Mouse (Mus musculus): ENCODE results near the gene Ccdc162. TPM values are rescaled to one million over a fixed set of nuclear protein-coding genes. Genes with fewer than 3 reads are reported as not detected.
"Not testable (repeated sequence)": the region's sequence is repeated elsewhere in the genome, so short reads cannot be mapped to it uniquely, and the experiment has no call there.

Ccdc162 gene
- total and polyA plus RNA-seq, 2 experiments from 2014 or later, result 0.64 to 2.4 TPM

DNA sequence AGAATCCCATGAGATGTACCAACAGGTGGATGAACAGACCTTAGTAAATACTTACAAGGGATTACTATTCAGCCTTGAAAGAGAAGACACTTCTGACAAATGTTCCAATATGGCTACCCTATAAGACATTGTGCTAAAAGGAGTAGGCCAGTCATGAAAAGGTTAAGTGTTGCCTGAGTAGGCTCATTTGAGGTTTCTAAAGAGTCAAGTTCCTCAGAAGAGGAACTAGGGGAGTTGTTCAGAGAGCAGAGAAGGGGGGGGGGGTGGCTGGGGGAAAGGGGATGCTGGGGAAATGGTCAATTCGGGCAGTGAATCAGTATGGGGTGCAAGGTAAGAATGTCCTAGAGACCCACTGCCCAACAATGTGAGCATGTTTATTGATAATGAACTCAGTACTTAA lies 50.9 kb downstream of the Ccdc162 start:
- Histone ChIP-seq H3K4me3 (ENCODE audit: low read depth, low read length) (no peak overlapping the region), H3K36me3 (ENCODE audit: insufficient read depth, low read length) (no peaks in the 10 kb centered on the region), H3K27me3 (ENCODE audit: insufficient read depth, low read length) (no peaks in the 10 kb centered on the region), H3K4me1 (ENCODE audit: insufficient read depth, low read length) (no peaks in the 10 kb centered on the region), H3K27ac (ENCODE audit: low read depth, low read length) (no peak overlapping the region), H3K9me3 (ENCODE audit: low read length) (no peaks in the 10 kb centered on the region), H3K4me2 (ENCODE audit: low read depth, low read length, poor library complexity, severe bottlenecking) (no peak overlapping the region), H3K9ac (replicated peaks; ENCODE audit: low read length, poor library complexity, severe bottlenecking) (no peak overlapping the region)
- no peak for ATAC-seq (ENCODE audit: low FRiP score)
- TF ChIP-seq CTCF (IDR thresholded peaks at IDR 0.05), result no peak
- WGBS, result 94% methylated on average over 1 of the region's 1 CpGs
- DNase-seq (ENCODE audit: low spot score), result no peak

DNA sequence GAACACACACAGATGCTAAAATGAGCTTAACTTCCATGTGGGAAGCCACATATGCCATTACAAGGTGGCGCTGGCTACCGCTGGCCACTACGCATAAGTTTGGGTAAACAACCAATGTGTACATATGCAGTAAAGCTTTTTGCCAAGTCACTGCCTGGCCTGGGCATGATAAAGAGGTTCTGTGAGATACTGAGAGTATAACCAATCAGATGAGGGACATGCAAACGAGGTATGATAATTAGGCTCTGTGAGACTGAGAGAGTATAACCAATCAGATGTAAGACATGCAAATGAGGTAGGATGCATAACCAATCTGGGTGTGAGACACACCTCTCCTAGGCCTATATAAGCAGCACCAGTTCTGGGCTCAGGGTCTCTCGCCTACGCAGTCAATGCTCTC lies 56.8 kb downstream of the Ccdc162 start:
- not testable (repeated sequence) for H3K36me3 ChIP-seq (ENCODE audit: insufficient read depth, low read length); H3K9ac ChIP-seq (replicated peaks; ENCODE audit: low read length, poor library complexity, severe bottlenecking); H3K4me1 ChIP-seq (ENCODE audit: insufficient read depth, low read length); H3K27ac ChIP-seq (ENCODE audit: low read depth, low read length); DNase-seq (ENCODE audit: low spot score); H3K4me2 ChIP-seq (ENCODE audit: low read depth, low read length, poor library complexity, severe bottlenecking); H3K9me3 ChIP-seq (ENCODE audit: low read length); H3K4me3 ChIP-seq (ENCODE audit: low read depth, low read length); H3K27me3 ChIP-seq (ENCODE audit: insufficient read depth, low read length); ATAC-seq (ENCODE audit: low FRiP score)
- WGBS, result 92% methylated on average over 6 of the region's 6 CpGs

DNA sequence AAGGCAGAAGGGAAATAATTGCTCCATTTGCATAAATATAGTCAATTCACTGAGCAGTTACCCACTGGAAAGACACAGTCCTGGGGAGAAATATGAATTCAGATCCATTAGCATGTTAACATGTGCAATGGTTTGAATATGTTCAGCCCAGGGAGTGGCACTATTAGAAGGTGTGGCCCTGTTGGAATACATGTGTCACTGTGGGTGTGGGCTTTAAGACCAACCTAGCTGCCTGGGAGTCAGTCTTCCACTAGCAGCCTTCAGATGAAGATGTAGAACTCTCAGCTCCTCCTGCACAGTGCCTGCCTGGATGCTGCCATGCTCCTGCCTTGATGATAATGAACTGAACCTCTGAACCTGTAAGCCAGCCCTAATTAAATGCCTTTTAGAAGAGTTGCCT lies 60.8 kb downstream of the Ccdc162 start:
- H3K27ac ChIP-seq (ENCODE audit: low read depth, low read length); DNase-seq (ENCODE audit: low spot score); H3K4me3 ChIP-seq (ENCODE audit: low read depth, low read length); H3K9me3 ChIP-seq (ENCODE audit: low read length); H3K9ac ChIP-seq (replicated peaks; ENCODE audit: low read length, poor library complexity, severe bottlenecking); H3K4me2 ChIP-seq (ENCODE audit: low read depth, low read length, poor library complexity, severe bottlenecking); H3K36me3 ChIP-seq (ENCODE audit: insufficient read depth, low read length); H3K4me1 ChIP-seq (ENCODE audit: insufficient read depth, low read length); H3K27me3 ChIP-seq (ENCODE audit: insufficient read depth, low read length); ATAC-seq (ENCODE audit: low FRiP score): not testable (repeated sequence)

DNA sequence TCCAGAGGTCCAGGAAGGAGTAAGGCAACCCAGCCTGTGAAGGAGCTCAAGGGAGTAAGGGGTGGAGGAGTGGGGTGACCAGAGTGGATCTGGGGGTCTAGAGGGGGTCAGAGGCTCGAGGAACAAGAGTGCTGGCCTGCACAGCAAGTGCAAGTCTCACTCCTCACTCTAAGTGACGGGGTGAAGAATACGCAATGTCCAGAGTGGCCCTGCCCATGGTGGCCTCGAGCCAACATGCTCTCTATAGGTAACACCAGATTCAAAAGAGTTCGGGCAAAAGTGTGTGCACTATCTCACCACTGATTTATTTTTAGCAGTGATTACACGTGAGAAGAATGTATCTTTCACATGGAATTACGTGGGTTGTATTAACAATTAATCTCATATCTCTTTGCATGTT lies 63.4 kb downstream of the Ccdc162 start:
- TF ChIP-seq CTCF (IDR thresholded peaks at IDR 0.05), result no peak

DNA sequence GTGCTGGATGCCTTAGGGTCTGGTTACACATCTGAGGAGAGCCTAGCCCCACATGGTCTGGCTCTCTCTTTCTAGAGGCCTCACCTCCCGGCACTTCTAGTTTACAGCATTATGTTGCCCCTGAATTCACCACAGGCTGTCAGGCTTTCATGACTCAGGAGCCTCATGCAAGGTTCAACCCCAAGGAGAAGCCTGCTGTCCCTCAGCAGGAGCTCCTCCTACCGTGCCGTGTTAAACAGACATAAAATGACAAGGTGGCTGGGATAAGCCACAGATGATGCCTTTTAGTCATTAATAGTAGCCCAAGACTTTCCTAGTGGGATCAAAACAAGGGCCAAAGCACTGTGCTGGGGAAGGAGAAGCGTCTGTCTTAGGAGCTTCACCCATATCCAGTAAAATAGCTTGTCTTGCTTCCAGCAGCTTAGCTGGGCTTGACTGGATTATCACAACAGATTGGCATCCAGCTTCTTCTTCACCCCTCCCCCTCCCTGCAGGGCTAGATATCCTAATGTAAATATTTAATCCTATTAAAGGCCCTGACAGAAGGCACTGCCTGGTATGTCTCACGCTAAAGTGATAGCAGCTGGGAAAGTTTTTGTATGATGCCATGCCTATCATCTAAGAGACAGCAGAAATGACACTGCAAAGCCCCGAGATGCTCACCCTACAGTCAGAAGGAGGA lies 64.2 kb downstream of the Ccdc162 start:
- no peak overlapping the region for H3K27ac ChIP-seq (ENCODE audit: low read depth, low read length)
- H3K4me1 ChIP-seq (ENCODE audit: insufficient read depth, low read length), result no peaks in the 10 kb centered on the region; the same call in 1 of the 2 replicates
- no peak overlapping the region for H3K4me3 ChIP-seq (ENCODE audit: low read depth, low read length)
- no peaks in the 10 kb centered on the region for H3K9me3 ChIP-seq (ENCODE audit: low read length)
- no peak for TF ChIP-seq CTCF (IDR thresholded peaks at IDR 0.05)
- no peak for ATAC-seq (ENCODE audit: low FRiP score)
- WGBS, result 20% methylated on average over 6 of the region's 6 CpGs
- no peak overlapping the region for H3K9ac ChIP-seq (replicated peaks; ENCODE audit: low read length, poor library complexity, severe bottlenecking)
- peak; percentile 76 for DNase-seq (ENCODE audit: low spot score)
- H3K27me3 ChIP-seq (ENCODE audit: insufficient read depth, low read length), result no peaks in the 10 kb centered on the region
- H3K4me2 ChIP-seq (ENCODE audit: low read depth, low read length, poor library complexity, severe bottlenecking), result no peak overlapping the region
- no peaks in the 10 kb centered on the region for H3K36me3 ChIP-seq (ENCODE audit: insufficient read depth, low read length)

More for the DNA sequence above, 63.4 kb downstream of the Ccdc162 start:
- Histone ChIP-seq H3K9me3 (ENCODE audit: low read length) (no peaks in the 10 kb centered on the region), H3K4me2 (ENCODE audit: low read depth, low read length, poor library complexity, severe bottlenecking) (no peak overlapping the region), H3K4me1 (ENCODE audit: insufficient read depth, low read length) (no peaks in the 10 kb centered on the region; the same call in 1 of the 2 replicates), H3K4me3 (ENCODE audit: low read depth, low read length) (no peak overlapping the region), H3K36me3 (ENCODE audit: insufficient read depth, low read length) (no peaks in the 10 kb centered on the region), H3K9ac (replicated peaks; ENCODE audit: low read length, poor library complexity, severe bottlenecking) (no peak overlapping the region), H3K27ac (ENCODE audit: low read depth, low read length) (no peak overlapping the region), H3K27me3 (ENCODE audit: insufficient read depth, low read length) (no peaks in the 10 kb centered on the region)
- DNase-seq (ENCODE audit: low spot score) (no peak), ATAC-seq (ENCODE audit: low FRiP score) (no peak)
- WGBS, result 81% methylated on average over 7 of the region's 7 CpGs

DNA sequence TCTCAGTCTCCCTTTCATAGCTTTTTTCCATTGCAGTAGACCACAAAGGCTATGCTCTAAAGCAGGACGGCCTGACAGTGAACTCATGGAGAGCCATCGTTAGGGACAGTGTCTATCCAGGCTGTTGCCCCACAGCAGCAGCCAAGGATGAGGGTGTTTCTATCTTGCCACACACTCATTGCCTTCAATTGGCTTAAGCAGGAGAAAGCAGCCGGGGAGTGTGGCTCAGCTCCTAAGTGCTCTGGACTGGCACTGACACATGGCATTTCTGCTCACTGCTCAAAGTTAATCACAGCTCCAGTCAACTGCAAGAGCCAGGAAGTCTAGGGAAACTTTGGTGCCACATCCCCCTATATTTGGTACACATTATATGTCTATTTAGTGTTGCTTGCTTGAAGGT lies 64.9 kb downstream of the Ccdc162 start:
- no peak for TF ChIP-seq CTCF (IDR thresholded peaks at IDR 0.05)
- no peak overlapping the region for H3K4me3 ChIP-seq (ENCODE audit: low read depth, low read length)

More for the DNA sequence above, 64.9 kb downstream of the Ccdc162 start:
- Histone ChIP-seq H3K4me2 (ENCODE audit: low read depth, low read length, poor library complexity, severe bottlenecking) (no peak overlapping the region), H3K36me3 (ENCODE audit: insufficient read depth, low read length) (no peaks in the 10 kb centered on the region), H3K27me3 (ENCODE audit: insufficient read depth, low read length) (no peaks in the 10 kb centered on the region), H3K9ac (replicated peaks; ENCODE audit: low read length, poor library complexity, severe bottlenecking) (no peak overlapping the region), H3K9me3 (ENCODE audit: low read length) (no peaks in the 10 kb centered on the region), H3K4me1 (ENCODE audit: insufficient read depth, low read length) (no peaks in the 10 kb centered on the region; the same call in 1 of the 2 replicates), H3K27ac (ENCODE audit: low read depth, low read length) (no peak overlapping the region)
- 77% methylated on average over 3 of the region's 3 CpGs for WGBS
- ATAC-seq (ENCODE audit: low FRiP score) (no peak), DNase-seq (ENCODE audit: low spot score) (peak; percentile 42)

Data from midbrain, postnatal 0 days (tissue).